Mouse (Mus musculus): ENCODE data around the gene Irak3.

- TF ChIP-seq CTCF (IDR thresholded peaks at IDR 0.05; ENCODE audit: extremely low read depth, insufficient read length, insufficient replicate concordance, low read depth, low read length) (no peak), POLR2A (IDR thresholded peaks at IDR 0.05; ENCODE audit: low read depth, low read length) (no peak)
Measured at GRCm38 (mm10) chr10:120092548-120092947, 109.4 kb downstream of the Irak3 start.

Data from small intestine, adult 2 months (tissue).